Mouse (Mus musculus) bone marrow, adult 2 months (tissue): ENCODE data around the gene Prkar2a.

Experiments
- CTCF ChIP-seq: fragments of 200-500 bp; IDR thresholded peaks from 2 replicates; pipeline ENCODE4 v1.5.1; 2011; ENCODE audit warnings: low read length, control low read depth; ENCODE audit not compliant: control insufficient read depth, insufficient read depth
- POLR2A ChIP-seq: fragments of 200-500 bp; IDR thresholded peaks from 2 replicates; pipeline ENCODE4 v1.6.1; 2011; ENCODE audit warnings: low read depth, mild to moderate bottlenecking, control low read depth, low read length, borderline replicate concordance; ENCODE audit not compliant: control insufficient read depth

DNA sequence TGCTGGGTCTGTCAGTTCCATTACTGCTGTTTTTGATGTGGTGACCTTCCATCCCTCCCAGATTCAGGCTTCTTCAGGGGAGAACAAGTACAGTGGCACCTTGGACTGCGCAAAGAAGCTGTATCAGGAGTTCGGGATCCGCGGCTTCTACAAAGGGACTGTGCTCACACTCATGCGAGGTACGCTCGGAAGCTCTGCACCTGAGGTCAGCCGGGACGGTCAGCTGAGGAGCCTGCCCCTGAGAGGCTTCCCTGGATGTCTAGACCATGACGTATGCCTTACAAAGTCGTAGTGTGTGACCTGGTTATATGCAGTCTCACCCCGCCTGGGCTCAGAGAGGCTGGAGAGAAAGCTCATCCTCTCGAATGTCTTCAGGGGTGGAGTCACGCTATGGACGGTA, 9.1 kb upstream of the Prkar2a start:
- no peak for TF ChIP-seq CTCF
- no peak for TF ChIP-seq POLR2A
